Mouse (Mus musculus): Measurements from ENCODE around the gene Abt1.

Gene Abt1

DNA sequence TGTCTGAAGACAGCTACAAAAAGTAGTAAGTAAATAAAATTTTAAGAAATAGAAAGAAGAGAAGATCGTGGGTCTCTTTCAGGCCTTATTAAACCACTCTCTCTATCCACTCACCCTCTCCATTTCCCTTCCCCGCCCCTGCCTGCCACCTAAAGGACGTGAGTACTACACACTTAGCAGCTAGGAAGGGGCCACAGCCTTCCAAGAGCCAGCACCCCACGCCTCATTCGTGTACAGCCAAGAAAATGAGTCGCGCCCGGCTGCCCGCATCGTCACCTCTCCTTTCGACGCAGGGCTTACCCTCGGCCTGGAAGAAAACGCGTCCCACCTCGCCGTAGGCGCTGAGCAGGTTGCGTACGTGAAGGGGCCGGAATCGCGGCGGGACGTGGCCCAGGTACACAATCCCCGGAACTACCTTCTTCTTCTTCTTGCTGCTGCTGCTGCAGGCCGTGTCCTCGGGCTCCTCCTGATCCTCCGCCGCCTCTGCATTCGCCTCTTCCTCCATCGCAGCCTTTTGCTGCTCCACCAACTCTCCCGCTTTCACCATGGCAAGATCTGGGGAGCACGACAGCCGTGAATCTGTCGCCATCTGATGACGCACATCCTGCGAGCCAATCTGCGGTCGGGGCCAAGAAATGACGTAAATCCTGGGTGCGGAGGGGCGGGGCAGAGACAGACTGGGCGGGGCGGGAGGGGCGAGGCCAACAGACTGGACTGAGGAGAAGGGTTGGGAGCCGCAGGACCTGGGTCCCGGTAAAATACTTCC is at the start of gene Abt1:
Gene Abt1 (minus strand): TSS at position 581 of the 766 bp plus-strand sequence.
- peak; percentile 95 to 98 for DNase-seq

DNA sequence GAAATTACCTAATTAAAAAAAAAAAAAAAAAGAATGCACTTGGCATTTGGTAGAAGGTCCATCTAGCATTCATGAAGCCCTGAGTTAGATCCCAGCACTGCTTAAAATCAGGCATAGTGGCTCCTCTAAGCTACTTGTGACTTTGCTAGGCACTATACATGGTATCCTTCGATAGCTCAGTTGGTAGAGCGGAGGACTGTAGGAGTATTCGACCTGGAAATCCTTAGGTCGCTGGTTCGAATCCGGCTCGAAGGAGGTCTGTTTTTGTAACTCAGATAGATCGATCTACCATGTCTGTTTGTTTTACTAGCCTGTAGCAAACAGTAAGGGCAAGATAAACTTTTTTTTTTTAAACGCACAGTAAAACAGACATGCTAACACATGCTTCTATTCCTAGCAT is 43.2 kb upstream of the Abt1 start:
- DNase-seq: peak; percentile 58 to 78

DNA sequence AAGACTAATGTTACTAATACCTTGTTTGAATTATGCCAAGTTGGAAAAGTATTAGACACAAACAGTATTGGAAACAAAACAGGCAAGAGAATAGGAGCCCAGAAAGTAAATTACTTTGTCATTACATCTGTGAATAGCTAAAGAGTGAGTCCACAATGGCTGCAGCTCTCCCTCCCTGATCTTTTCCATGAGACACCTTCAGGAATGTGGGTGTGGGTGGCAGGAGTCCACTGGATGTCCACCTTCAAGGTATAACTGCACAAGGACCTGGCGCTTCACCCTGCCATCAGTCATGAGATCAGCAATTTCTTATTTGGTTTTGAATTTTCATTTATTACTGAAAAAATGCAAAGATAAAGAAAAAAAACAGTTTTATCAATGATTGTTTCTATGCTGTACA is 42.6 kb upstream of the Abt1 start:
- no peak for DNase-seq

DNA sequence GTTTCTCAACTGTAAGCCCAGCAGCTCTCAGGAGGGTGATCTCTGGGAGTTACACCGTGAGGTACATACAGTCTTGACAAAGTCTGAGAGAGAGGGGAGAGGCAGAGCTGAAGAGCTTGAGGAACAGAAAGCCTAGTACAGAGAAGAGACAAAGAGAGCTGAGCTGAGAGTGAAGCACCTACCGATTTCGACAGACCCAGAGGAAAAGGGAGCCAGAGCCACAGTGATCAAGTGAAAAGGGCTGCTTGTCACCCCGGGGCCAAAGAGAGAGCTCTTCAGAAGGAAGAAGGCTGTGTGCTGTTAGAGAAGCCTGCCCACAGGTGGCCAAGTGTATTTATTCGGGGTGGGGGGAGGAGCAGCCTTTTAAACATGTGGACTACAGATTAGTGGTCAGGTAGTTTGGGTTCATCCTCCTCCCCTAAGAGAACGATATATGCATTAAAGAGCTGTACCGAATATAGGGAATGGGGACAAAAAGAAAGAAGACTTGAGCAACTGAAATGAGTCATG is 42.0 kb upstream of the Abt1 start, which contains the start of gene Btn1a1:
Gene Btn1a1 (minus strand): TSS at position 302 of the 510 bp plus-strand sequence.
- DNase-seq: no peak

DNA sequence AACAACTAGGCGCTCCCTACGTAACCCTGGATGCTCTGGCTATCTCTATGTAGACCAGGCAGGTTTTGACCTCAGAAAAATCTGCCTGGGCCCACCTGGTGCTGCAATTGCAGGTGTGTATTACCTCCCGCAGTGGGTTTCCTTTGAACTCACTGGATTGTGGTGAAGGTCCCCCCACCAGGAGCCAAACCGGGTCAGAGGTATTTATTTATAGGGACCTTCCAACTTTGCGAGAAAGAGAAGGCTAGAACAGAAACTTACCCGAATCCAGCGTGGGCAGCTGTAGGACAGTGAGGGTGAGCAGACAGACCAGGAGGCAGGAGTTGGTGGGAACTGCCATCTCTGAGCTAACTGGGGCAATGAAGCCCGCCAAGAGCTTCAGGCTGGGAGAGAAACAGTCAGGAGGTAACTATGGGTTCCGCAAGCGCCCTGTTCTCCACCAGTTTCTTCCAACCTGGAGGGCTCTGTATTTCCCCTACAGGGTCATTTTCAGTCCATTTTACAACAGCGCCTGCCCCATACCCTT is 41.2 kb upstream of the Abt1 start:
- DNase-seq: no peak

DNA sequence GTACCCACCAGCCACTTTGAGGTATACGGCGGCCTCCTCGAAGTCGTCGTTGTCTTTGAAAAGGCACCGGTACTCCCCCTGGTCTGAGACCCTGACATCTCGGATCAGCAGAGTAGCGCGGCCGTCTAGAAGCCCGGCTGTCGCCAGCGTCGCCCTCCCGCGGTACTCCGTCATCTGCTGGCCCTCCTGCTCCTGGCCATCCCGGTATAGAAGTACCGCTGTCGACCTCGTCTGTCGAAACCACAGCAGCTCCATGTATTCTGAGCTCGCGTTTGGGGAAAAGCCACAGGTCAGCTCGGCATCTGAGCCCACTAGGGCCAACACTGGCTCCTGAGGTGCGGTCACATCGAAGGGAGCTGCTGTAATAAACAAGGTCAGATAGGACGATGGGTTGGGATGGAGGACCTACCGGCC is 40.6 kb upstream of the Abt1 start:
- DNase-seq: peak; percentile 46 to 56

DNA sequence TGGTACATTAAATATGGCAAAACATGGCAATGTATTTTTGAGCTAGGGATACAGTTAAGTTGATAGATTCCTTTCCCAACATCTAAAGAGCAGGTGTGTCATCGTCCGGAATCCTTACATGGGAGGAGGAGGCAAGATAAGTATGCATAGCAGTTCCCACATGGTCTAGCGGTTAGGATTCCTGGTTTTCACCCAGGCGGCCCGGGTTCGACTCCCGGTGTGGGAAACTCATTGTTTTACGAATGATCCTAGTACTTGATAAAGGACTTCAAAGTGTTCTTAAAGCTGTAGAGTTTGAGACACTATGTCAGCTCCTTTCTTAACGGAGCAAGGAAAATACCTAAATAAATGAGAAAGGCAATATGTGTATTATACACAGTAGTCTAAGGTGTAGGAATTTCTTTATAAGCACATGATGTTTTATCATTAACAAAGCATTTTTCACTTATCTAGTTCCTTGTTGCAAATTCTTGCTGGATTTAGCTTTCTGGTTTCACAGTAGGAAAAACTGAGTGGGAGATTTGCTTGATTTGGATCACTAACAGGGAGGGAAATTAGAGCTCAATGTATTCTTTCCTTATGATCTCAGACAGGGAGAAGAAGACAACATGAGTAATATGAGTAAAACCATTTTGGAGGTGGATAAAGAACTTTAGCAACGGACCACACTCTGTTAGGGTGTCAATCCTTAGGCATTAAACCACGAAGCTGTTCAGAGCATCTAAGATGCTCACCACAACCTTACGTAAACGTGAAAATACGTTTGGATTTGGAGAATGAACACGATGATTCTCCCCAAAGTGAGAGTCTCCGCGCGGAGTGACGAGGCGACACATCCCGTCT is 39.9 kb upstream of the Abt1 start:
- peak; percentile 87 to 94 for DNase-seq

DNA sequence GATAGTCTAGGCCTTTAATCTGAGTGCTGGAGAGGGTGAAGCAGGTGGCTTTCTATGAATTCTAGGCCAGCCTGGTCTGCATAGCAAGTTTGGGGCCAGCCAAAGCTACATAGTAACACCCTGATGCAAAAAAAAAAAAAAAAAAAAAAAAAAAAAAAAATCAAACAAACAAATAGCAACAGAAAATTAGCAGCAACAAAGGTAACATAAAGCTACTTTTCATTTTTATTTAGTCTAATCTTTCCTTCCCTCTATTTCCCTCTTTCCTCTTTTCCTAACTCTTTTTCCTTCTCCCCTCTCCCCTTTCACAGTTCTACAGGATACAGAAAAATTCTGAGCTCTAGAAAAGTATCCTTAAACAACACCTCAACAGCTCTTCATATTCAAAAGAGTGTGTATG is 39.0 kb upstream of the Abt1 start:
- no peak for DNase-seq

DNA sequence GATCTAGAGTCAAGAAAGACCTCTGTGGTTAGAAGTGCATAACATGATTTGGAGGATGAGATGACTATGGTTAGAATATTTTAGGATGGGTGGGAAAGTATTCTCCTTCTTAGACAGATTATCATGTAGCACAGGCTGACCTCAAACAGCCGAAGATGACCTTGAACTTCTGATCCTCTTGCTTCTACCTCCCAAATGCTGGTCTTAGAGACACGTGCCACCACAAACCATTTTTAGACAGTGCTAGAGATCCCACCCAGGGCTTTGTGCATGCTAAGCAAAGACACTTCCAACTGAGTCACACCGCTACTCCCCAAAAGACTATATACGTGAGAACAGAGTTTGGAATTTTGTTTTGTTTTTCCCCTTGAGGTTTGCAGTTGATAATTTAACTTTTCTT is 38.4 kb upstream of the Abt1 start:
- DNase-seq: no peak

DNA sequence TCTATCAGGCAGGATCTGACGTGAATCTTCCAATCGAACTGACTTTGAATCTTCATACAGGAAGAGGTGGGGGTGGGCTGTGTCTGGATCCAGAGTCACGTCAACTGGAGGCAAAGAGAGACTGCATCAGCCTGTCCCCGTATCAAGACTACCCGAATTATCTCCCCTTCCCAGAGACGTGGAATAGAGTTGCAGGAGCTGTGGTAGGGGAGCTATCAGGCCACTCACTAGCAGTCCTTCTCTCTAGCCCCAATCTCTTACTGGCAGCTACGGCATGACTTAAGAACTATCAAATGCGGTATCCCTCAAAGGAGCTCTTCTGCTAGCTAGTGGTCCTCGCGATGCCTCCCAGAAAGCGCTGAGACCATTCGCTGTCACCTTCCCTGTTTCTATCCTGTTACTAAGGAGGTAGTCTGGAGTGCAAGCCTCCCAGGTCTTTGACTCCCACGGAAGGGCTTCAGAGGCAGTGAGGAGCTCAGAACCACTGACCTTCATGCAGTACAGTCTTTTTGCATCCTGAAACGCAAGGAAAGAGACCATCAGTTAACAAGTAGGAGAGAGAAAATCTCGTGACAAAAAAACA is 35.7 kb upstream of the Abt1 start:
- no peak for DNase-seq

DNA sequence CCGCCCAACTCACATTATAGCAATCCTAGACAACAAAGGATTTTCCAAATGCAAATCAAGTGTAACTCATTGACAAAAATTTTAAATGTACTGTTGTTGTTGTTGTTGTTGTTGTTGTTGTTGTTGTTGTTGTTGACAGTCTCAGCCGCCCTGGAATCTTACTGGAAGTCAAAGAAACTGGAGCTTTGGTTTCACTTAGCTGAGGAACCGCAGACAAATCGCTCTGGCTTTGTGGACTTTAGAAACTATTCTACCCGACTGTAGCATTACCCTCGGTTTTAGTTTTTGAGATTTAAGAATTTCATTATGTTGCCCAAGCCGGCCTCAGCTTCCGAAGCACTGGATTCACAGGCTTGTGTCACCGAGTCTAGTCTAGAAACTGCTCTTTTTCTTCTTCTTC is 30.3 kb upstream of the Abt1 start:
- DNase-seq: no peak

DNA sequence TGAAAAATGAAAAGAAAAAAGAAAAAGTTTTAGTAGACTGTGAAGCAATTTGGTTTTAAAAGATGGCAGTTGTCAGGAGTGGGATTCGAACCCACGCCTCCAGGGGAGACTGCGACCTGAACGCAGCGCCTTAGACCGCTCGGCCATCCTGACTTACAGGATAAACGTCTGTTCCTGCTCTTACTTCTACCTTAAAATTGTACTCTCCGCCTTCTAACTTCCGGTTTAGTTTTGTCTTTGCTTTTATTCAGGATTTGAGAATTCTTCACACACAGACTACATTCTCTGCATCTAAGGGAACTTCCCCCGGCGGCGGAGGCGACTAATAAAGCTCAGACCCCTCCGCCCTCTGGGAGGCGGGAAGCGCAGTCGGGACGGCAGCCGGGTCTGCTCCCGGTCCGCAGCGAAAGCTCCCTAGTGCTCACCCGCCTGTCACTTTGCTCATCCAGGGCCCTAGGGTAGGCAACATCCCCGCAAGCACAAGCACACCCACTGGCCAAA is 29.7 kb upstream of the Abt1 start:
- DNase-seq: peak; percentile 72 to 81

DNA sequence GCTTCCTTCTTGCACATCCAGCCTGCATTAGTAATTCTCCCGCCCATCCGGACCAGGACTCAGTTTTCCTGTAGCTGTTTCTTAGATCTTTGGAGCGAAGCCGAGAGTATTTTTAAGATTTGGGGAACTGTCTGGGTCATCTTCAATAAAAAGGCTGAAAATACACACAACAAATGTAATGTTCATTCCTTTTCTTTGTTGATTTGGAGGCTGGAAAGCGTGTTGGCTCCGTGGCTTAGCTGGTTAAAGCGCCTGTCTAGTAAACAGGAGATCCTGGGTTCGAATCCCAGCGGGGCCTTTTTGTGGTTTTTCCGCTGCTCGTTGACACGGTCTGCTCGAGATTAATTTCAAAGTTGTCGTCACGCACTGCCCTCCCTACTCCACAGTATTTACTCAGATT is 26.7 kb upstream of the Abt1 start:
- peak; percentile 88 to 95 for DNase-seq

DNA sequence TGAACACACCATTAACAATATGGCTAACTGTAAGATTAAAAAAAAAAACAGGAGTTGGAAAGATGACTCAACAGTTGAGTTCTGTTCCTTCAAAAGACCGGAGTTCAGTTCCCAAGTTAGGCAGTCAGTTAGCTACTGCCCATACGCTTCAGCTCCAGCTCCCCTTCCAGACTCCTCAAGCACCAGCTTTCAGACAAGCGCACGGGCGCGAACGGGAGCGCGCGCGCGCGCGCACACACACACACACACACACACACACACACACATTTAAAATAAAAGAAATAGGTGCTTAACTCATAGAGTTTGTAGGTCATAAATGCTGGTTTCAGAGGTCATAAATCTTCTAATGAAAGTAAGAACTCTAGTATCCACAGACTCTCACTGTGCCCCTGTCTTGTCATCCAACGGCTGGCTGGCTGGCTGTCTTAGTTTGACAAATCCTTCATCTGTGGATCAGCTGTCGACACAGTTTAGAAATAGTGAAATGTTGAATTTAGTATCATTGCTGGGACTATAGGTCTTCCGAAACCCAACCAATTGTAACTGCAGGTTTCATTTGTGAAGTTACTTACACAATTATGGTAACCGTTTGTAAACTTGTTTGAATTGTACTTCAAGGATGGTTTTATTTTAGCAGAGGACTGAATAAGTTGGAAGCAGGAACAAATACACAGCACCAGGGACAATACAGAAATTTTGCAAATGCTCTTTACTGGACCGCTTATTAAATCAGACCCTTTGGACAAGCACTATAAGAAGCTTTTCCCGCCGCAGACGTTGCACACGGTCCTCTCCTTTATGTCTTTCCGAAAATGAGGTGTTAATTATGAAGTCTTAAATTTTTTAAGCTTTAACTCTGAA is 25.8 kb upstream of the Abt1 start:
- DNase-seq: peak; percentile 58 to 61

DNA sequence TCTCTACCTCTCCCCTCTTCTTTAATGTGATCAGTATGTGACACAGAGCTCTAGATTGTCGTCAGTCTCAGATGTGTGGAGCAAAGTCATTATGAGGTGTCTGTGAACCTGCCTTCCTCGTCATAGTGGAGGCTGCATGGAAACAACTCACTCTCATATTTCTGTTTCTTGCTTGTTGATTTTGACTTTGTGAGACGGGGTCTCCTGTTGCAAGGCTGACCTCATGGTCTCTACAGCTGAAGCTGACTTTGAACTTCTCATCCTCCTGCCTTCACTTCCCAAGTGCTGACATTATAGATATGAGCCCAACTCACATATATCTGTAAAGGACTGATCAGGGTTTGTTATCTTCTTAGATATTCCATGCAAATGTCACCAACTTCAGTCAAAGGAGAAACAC is 25.1 kb upstream of the Abt1 start:
- no peak for DNase-seq

DNA sequence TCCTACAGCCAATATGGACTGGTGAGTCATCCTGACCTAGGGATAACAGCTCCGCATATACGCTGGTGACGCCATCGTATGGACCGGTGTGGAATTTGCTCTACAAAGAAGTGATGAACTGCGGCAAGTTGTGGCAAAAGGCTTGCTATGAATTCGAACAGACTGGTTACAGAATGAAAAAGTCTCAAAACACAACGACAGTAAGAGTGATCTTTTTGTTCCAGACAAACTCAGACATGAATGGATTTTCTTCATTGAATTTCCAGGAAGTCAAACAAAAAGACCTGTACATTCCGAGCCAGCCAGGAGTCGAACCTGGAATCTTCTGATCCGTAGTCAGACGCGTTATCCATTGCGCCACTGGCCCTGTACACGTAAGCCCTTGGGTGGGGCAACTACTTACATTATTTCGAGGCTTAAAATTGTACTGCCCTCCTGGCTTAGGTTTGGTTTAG is 22.9 kb upstream of the Abt1 start:
- DNase-seq: peak; percentile 87 to 96

DNA sequence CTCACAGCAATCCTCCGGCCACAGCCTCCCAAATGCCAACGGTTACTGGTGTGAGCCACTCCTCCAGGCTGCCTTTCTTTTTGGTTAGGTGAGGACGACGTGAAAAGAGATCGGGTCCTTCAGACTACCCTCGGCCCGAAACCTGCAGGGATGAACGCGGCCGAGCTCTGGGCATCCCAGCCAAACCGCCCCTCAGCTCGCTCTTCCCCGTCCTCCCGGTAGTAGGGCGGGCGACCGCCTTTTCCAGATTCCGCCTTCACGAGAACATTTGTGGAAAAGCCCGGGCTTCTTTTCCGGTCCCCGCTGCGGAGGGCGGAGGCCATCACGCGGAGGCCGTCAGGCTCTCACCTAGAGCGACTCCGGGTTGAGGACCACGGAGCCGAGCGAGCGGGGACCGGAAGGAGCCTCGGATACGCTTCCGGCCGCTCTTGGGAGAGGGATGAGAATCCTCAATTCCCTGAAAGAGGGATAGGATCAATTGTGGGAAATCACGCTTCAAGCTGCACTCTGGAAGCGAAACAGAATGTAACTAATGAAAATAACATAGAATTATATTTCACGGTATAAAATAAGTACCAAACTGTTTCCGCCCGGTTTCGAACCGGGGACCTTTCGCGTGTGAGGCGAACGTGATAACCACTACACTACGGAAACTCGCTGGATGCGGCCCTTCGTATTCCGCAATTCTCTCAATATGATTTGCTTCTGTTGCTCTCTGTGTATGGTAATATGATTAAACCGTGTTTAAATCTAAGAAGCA is 22.1 kb upstream of the Abt1 start:
- peak; percentile 88 to 97 for DNase-seq

DNA sequence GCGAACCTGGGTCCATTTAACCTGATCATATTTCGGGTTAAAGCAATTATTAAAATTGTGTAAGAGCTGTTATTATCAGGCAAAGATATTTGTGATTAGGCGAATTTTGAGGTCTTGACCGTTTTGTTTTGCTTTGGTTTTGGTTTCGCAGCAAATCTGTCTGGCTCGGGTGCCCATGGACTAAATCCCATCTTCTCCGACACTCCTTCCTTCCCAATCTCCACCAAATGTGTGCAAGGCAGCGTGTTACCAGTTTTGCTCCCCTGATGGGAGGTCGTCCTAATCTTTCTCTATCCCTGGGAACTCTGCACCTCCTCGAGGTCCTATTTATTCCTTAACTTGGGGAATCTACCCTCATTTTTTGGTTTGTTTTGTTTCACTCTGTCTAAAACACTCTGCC is 21.5 kb upstream of the Abt1 start:
- DNase-seq: no peak

DNA sequence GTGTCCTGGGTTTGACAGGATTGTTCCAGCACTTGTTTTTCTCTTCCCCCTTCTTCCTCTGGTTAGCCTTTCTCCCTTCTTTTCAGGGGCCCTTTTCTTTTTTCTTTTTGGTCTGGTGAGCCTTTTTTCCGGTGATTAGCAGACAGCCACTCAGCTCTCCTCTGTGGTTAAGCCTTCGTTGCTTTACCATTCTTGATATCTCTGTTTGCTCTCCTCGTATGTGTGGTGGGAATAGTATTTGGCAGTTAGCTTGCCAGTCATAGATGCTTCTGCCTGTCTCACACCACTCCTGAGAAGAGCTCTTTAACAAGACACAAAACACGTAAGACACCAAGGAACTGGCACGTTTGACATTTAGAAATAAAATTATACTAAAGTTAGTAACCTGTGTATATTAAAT is 20.8 kb upstream of the Abt1 start:
- DNase-seq: no peak

DNA sequence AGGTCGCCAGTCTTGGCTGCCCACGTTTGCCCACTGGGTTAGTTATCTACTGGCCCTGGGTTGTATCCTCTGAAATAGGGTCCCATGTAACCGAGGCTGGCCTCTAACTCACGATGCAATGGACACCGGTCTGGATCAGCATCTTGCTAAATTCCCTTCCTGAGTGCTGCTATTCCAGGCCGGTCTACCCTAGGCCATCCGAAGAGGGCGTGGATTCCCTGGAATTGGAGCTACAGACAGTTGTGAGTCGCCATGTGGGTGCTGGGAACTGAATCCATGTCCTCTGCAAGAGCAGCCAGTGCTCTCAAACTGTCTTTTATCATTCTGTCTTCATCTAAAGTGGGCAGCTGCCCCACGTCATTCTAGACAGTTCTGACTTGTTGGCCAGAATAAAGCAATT is 16.2 kb upstream of the Abt1 start:
- DNase-seq: no peak

DNA sequence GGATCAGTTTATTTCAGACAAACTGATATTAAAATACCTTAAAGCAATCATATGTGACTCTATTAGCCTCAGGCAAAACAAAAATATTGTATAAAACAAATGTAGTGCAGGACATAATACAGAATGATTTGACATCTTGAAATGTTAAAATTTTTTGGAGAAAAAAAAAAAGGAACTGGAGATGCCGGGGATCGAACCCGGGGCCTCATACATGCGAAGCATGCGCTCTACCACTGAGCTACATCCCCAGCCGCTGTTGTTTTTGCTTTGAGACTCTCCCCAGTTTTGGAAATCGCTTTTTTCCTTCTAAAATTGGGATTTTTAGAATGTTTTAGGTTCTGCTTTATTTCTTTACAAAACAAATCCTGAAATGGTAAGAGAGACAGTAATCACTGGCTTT is 14.9 kb upstream of the Abt1 start:
- DNase-seq: peak; percentile 65 to 70

Data from cerebellum, postnatal 36 days (tissue).